Mouse (Mus musculus) adrenal gland, adult 18-20 months (tissue): ENCODE results near the gene Hunk. TPM values are rescaled to one million over a fixed set of nuclear protein-coding genes. Genes with fewer than 3 reads are reported as not detected.
A peak's percentile ranks its signal among the peaks of the same experiment; 100 is the strongest.

Source experiments
- DNase-seq, 2 experiments: peaks; one replicate each; pipeline ENCODE4 v3.0.0; 2021 to 2022; ENCODE audit warnings: low spot score in 2 of 2
- total RNA-seq, 2 experiments: library from RNA; stranded (reverse); gene quantifications; 1 replicate in 1 of 2; 2 replicates in 1 of 2; pipeline ENCODE4 v1.2.3; 2021

Gene Hunk
- total RNA-seq, 2 experiments from 2014 or later: 2.8 to 3.7 TPM

- no peak for DNase-seq
These were observed 111.1 kb downstream of the Hunk start for GRCm38 (mm10) chr16:90496930-90497329.

GRCm38 (mm10) chr16:90497749-90498464 is 112.1 kb downstream of the Hunk start:
- DNase-seq: no peak

- no peak for DNase-seq
These were observed 115.0 kb downstream of the Hunk start for GRCm38 (mm10) chr16:90500809-90501208.

GRCm38 (mm10) chr16:90505252-90505651 is 119.4 kb downstream of the Hunk start:
- peak in 1 of 2 experiments; percentile 27 for DNase-seq

GRCm38 (mm10) chr16:90505680-90506079 is 119.9 kb downstream of the Hunk start:
- no peak for DNase-seq

GRCm38 (mm10) chr16:90511551-90512296 is 125.9 kb downstream of the Hunk start:
- DNase-seq: no peak

- no peak for DNase-seq
These were observed 131.2 kb downstream of the Hunk start for GRCm38 (mm10) chr16:90517041-90517440.

GRCm38 (mm10) chr16:90518232-90518631 is 132.4 kb downstream of the Hunk start:
- DNase-seq: no peak

GRCm38 (mm10) chr16:90518732-90519295 is 133.0 kb downstream of the Hunk start:
- DNase-seq: no peak

- DNase-seq: no peak
These were observed 135.6 kb downstream of the Hunk start for GRCm38 (mm10) chr16:90521191-90521950.

GRCm38 (mm10) chr16:90521951-90522255 is 136.1 kb downstream of the Hunk start:
- DNase-seq: no peak

GRCm38 (mm10) chr16:90522575-90522974 is 136.8 kb downstream of the Hunk start:
- no peak for DNase-seq

GRCm38 (mm10) chr16:90523373-90523772 is 137.6 kb downstream of the Hunk start:
- no peak for DNase-seq

- no peak for DNase-seq
These were observed 138.1 kb downstream of the Hunk start for GRCm38 (mm10) chr16:90523894-90524293.

- no peak for DNase-seq
These were observed 138.6 kb downstream of the Hunk start for GRCm38 (mm10) chr16:90524393-90524792.

- DNase-seq: no peak
These were observed 147.4 kb downstream of the Hunk start for GRCm38 (mm10) chr16:90533119-90533673.

GRCm38 (mm10) chr16:90534591-90534990 is 148.8 kb downstream of the Hunk start:
- peak in 1 of 2 experiments; percentile 18 for DNase-seq

- DNase-seq: no peak
These were observed 153.1 kb downstream of the Hunk start for GRCm38 (mm10) chr16:90538926-90539325.

GRCm38 (mm10) chr16:90541191-90541590 is 155.4 kb downstream of the Hunk start:
- DNase-seq: no peak

- DNase-seq: no peak
These were observed 156.6 kb downstream of the Hunk start for GRCm38 (mm10) chr16:90542383-90542782.

GRCm38 (mm10) chr16:90544175-90544574 is 158.4 kb downstream of the Hunk start:
- no peak for DNase-seq
